In genomic region chr3:97790150-97790549, GRCm38 (mm10) we compare ENCODE assay signal across 25 mouse cellular contexts.
DNase-seq lines count a peak whose midpoint lies in the region; TF ChIP-seq lines count a peak whose summit lies in the region.
"Had no signal": no experiment of that assay in that cellular context is flagged by ENCODE, and none has a peak within 500 bp of the region (broad histone marks: within the 10 kb centered on the region; RNA-seq: fewer than 3 reads in every experiment).

No protein-coding gene starts in this region.

- H3K27ac ChIP-seq in cerebellum, adult 2 months (ENCODE audit: insufficient read depth, low read length), result no peak overlapping the region
- H3K27ac ChIP-seq: embryonic facial prominence, embryonic 10.5 days; embryonic facial prominence, embryonic 13.5 days; forebrain, embryonic 12.5 days; forebrain, embryonic 15.5 days; heart, embryonic 15.5 days; hindbrain, embryonic 15.5 days; kidney, embryonic 15.5 days had no signal

- H3K4me3 ChIP-seq in cerebellum, adult 2 months (replicated peaks; ENCODE audit: insufficient read depth, low read depth, low read length), result no peak overlapping the region
- H3K4me3 ChIP-seq: embryonic facial prominence, embryonic 10.5 days; embryonic facial prominence, embryonic 13.5 days; erythroblast, embryonic 14.5 days; forebrain, embryonic 12.5 days; forebrain, embryonic 15.5 days; heart, embryonic 12.5 days; heart, embryonic 15.5 days; hindbrain, embryonic 15.5 days; kidney, embryonic 15.5 days had no signal

- peak; percentile 22 for DNase-seq in cerebellum, adult 11 months
- DNase-seq in cerebellum, postnatal 10 days, result no peak
- peak; percentile 57 to 76 for DNase-seq in cerebellum, adult 2 months
- no peak for DNase-seq in cerebellum, postnatal 4 days (ENCODE audit: low spot score in 2 of 2)
- DNase-seq in cerebellum, adult 9-10 months, result peak; percentile 69
- peak; percentile 34 to 53 for DNase-seq in cerebellum, postnatal 36 days
- no peak for DNase-seq in T-cell, adult 2 months (ENCODE audit: low spot score)
- no peak for DNase-seq in kidney, adult 11 months
- DNase-seq: adrenal gland, postnatal 10 days; adrenal gland, postnatal 36 days; embryo, embryonic 11 days; gastrocnemius, postnatal 10 days; heart, adult 18-20 months; heart, postnatal 10 days; heart, postnatal 36 days; kidney, adult 8-10 months had no signal

- H3K4me1 ChIP-seq in cerebellum, adult 2 months (ENCODE audit: control insufficient read depth, insufficient read depth, low read length), result peaks cover 12% of the 10 kb centered on the region
- H3K4me1 ChIP-seq: embryonic facial prominence, embryonic 10.5 days; embryonic facial prominence, embryonic 13.5 days; forebrain, embryonic 12.5 days; forebrain, embryonic 15.5 days; hindbrain, embryonic 15.5 days; kidney, embryonic 15.5 days had no signal

- WGBS in cerebellum, adult 2 months, result 14% methylated on average over 1 of the region's 1 CpGs

- no peak for TF ChIP-seq CTCF in cerebellum, adult 2 months (IDR thresholded peaks at IDR 0.05; ENCODE audit: borderline replicate concordance, insufficient read depth, low read depth, low read length)

- H3K27me3 ChIP-seq in cerebellum, adult 2 months (ENCODE audit: control insufficient read depth, insufficient read depth, low read length), result no peaks in the 10 kb centered on the region
- H3K27me3 ChIP-seq: embryonic facial prominence, embryonic 13.5 days; forebrain, embryonic 12.5 days; forebrain, embryonic 15.5 days; heart, embryonic 12.5 days; heart, embryonic 15.5 days; hindbrain, embryonic 15.5 days had no signal

- TF ChIP-seq POLR2A in cerebellum, adult 2 months (IDR thresholded peaks at IDR 0.05; ENCODE audit: borderline replicate concordance, insufficient read depth, low read length), result no peak

Comparison
In these comparisons a context has a peak if more than half of its experiments do, and no peak if none do; other contexts are left out.
1. DNase-seq: peak in cerebellum, adult 11 months (single experiment), cerebellum, adult 2 months (2 of 2), cerebellum, adult 9-10 months (single experiment) and cerebellum, postnatal 36 days (2 of 2); none in cerebellum, postnatal 10 days (0 of 2), cerebellum, postnatal 4 days (0 of 2), T-cell, adult 2 months (single experiment) and kidney, adult 11 months (single experiment).